Mouse (Mus musculus): ENCODE measurements around the gene Mitf. TPM values are rescaled to one million over a fixed set of nuclear protein-coding genes. Genes with fewer than 3 reads are reported as not detected.

Gene Mitf
- total and polyA plus RNA-seq, 3 experiments, result 0.33 TPM; not detected in 2

GRCm38 (mm10) chr6:98066420-98066819 is 259.6 kb downstream of the Mitf start:
- H3K9me3 ChIP-seq (replicated peaks), result peaks cover 22% of the 10 kb centered on the region
- no peak for ATAC-seq (ENCODE audit: extremely low read depth, insufficient number of reproducible peaks, low FRiP score, poor library complexity, severe bottlenecking)
- H3K27me3 ChIP-seq (ENCODE audit: insufficient read depth, low read length), result no peaks in the 10 kb centered on the region
- no peaks in the 10 kb centered on the region for H3K36me3 ChIP-seq (replicated peaks)
- no peak overlapping the region for H3K4me3 ChIP-seq (ENCODE audit: low read depth, low read length)
- DNase-seq (ENCODE audit: low spot score), result no peak
- H3K4me1 ChIP-seq (ENCODE audit: insufficient read depth, low read depth, low read length), result no peaks in the 10 kb centered on the region
- TF ChIP-seq TAL1 (conservative IDR thresholded peaks at IDR 0.05; ENCODE audit: low read depth, low read length) (no peak), GATA2 (IDR thresholded peaks at IDR 0.05; ENCODE audit: borderline replicate concordance, low read depth, low read length) (no peak), GATA1 (IDR thresholded peaks at IDR 0.05; ENCODE audit: borderline replicate concordance, low read length) (no peak), CTCF (IDR thresholded peaks at IDR 0.05; ENCODE audit: low read depth, low read length) (no peak), POLR2AphosphoS5 (IDR thresholded peaks at IDR 0.05; ENCODE audit: insufficient replicate concordance, low read depth, low read length) (no peak)

Other genes with a start within 250 kb of the Mitf start
- 2.9 TPM in 1 of 2 replicates, not detected in the other for gene Frmd4b, start 189.5 kb upstream of the Mitf start, total RNA-seq (2014; fragmentation: Nextera tagmentation)
- 0.35 and 0.44 TPM in 2 replicates for gene Frmd4b, start 189.5 kb upstream of the Mitf start, total RNA-seq (2017)
- not detected in 2 replicates for gene Frmd4b, start 189.5 kb upstream of the Mitf start, polyA plus RNA-seq (2012)